Mouse (Mus musculus) CD4-positive, CD25-positive, alpha-beta regulatory T cell, adult 2 months (primary cell): ENCODE data around the gene Xpo5.

Experiments used
- DNase-seq: peaks from one replicate; pipeline ENCODE4 v3.0.0-alpha.2; 2012; ENCODE audit warnings: low read depth, low spot score

The Xpo5 gene

DNA sequence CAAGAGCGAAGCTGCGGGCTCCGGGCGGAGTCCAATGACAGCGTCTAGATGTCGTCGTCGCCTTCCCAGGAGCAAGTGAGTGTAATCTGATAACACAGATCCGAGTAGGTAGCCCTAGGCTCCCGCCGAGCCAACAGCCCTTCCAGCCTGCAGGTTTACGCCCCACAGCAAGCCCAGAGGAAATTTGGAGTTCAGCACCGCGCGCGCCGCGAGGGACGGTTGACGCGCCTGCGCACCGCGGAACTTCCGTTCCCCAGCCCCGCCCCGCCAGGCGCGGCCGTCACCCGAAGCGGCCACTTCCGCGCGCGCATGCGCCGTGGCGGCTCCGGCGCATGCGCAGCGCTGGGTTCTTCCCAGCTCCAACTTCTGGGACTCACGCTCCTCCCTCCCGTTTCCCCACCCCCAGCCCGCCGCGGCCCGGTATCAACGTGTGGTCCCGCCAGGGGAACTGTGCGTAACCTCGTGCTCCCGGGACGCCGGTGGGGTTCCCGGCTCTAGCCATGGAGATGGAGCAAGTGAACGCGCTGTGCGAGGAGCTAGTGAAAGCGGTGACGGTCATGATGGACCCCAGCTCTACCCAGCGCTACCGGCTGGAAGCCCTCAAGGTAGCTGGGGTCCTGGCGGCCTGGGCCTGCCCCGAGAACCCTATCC is at the start of gene Xpo5, which contains the start of gene Polh:
Gene Xpo5, plus strand, starts transcription at position 362 of the 651 bp plus-strand sequence.
Gene Polh, minus strand, starts transcription at position 225 of the 651 bp plus-strand sequence.
- peak; percentile 98 for DNase-seq

DNA sequence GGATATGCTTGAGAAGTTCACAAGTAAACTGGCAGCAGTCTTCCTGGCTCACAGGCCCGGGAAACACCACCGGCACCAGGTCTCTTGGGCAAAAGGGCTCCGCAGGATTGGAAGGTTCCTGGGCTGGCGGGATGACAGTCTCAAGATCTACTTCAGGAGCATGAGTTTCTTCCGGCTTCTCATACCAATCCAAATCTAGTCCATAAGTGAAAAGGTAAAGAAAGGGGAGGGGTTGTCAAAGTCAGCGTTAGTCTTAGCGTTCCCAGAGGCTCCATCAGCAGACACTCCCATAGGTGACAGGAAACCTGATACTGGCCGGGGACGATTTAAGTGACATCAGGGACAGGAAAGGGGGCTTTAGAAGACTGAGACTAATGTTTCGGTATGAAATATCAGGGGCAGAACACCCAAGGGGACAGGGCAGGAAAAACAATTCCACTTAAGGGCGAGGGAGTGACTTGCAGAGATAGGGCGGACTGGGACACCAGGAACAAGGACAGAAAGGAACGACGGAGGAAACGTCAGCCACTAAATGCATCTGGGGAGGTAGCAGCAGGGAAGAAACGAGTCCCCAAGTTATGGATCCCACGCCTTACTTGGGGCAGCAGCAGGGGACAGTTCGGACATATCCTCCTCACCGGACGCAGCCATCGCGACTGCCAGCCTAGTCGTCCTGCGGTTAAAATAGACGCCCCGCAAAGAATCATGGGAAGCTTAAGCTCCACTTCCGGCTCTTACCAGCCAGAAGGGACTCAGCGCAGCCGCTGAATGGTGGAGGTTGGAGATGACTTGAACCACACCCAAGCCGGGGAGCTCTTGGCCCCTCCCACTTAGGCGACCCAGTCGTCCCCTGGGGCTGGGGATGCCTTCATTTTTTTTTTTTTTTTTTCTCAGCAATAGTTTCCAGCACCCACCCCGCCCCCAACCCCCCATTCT is 49.5 kb upstream of the Xpo5 start, which contains the start of gene Mad2l1bp:
Gene Mad2l1bp, minus strand, starts transcription at position 707 of the 936 bp plus-strand sequence.
- DNase-seq: peak; percentile 94

DNA sequence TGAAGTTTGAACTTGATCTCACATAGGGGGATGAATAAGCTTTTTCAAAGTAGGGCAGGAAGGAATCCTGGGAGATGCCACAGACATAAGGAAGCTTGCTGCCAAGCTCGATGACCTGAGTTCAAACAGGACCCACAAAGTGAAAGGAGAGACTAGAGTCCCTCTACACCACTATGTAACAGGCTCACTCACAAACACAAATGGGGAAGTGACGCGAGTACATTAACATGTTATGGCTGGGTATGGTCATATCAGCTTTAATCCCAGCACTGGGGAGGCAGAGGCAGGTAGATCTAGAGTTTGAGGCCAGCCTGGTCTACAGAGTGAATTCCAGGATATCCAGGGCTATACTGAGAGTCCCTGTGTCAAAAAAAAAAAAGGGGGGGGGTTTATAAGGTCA is 48.2 kb upstream of the Xpo5 start:
- no peak for DNase-seq

DNA sequence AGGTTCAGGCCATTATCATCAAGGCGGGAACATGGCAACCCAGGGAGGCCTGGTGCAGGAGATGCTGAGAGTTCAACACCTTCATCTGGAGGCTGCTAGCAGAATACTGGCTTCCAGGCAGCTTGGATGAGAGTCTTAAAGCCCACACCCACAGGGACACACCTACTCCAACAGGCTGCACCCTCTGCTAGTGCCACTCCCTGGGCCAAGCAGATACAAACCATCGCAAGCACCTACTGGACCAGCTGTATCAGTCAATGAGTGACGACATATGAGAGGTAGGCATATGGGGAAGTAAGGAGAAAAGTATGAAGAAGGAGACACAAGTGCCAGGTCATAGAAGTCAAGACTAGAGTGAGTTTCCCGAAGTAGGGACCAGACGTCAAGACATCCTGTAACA is 45.9 kb upstream of the Xpo5 start:
- no peak for DNase-seq

DNA sequence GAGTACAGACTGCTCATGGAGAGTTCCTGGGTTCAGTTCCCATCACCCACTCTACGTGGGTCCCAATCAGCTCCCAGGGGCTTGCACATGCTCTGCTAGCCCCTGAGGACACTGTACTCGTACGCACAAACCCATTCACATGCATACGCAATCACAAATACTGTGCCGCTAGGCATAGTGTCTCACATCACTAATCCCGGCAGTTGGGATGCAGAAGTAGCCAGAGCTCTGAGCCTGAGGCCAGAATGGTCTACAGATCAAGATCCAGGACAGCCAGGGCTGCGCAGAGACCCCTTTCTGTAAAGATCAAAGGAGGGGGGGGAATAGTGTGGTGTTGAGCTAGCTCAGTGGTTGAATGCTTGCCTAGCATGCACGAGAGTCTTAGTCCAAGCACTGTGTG is 45.5 kb upstream of the Xpo5 start:
- no peak for DNase-seq

DNA sequence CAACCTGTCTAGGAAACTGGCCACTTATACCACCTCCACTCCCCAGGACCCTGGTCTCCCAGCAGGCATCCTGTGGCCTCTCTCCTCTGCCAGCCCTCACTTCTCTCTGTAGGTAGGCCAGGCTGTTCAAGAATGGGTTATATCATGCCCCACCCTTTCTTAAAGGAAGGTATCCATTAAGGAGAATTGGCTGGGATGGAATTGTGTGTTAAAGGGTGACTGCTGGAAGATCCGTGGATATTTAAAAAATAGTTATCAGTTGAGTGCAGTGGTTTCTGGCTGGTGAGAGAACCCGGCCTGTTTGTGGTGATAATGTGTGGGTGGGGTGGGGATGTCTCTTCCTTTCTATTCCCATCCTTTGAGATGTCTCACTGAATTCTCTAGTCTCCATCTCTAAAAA is 43.3 kb upstream of the Xpo5 start:
- no peak for DNase-seq

DNA sequence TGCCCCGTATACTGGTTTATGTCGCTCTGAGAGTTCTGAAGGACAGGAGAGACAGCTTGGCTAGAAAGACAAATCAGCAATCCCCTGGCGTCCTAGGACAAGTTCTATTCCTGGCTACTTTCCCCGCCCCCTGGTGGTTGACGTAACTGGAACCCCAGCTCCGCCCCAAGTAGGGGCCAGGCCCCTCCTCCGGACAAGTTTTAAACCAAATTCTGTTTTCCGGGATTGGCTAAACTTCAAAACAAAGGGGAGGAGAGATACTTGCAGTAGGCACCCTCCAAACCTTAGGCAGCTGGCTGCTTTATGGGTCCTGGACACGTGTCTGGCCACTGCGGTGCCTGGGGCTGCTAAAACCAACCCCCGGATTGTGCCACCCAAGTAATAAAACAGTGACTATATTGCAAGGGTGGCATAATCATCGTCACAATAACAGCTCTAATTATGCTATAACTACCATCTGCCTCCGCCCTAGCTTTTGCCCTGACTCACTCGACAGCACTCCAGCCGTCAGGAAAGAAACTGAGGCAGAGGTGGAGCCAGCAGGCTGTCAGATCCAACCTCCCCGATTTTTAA is 42.4 kb upstream of the Xpo5 start:
- peak; percentile 93 for DNase-seq

DNA sequence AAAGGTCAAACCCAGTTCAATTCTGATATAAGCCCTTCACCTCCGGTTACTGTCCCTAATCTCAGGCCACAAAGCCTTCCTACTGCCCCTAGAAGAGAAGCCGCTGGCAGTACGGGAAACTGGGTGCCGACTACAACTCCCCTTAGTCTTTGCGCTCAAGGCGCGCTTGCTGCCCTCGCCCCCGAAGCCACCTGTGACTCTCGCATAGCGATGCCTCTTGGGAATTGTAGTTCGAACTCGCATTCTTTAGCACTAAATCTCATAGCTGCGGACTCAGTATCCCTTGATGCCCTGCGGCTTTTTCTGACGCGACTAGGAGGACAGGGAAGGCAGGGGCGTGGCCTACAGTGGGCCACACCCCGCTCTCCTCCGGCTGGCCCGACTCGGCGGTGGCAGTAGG is 41.9 kb upstream of the Xpo5 start, which contains the start of gene Gtpbp2:
Gene Gtpbp2, plus strand, starts transcription at position 347 of the 400 bp plus-strand sequence.
- DNase-seq: peak; percentile 98

DNA sequence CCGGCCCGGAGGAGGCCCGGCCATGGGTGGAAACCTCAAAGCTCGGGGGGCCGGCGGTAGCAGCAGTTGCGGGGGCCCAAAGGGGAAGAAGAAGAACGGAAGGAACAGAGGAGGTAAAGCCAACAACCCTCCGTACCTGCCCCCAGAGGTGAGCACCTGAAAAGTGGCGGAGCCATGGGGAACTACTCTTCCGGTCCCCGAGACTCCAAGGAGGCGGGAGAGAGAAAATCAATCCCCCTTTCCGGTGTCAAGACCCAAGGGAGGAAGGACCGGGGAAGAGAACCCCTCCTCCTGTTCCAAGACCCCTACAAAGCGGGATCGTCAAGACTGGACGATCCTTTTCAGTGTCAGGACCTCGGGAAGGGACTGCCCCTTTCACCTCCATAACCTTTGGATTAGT is 41.4 kb upstream of the Xpo5 start:
- no peak for DNase-seq

DNA sequence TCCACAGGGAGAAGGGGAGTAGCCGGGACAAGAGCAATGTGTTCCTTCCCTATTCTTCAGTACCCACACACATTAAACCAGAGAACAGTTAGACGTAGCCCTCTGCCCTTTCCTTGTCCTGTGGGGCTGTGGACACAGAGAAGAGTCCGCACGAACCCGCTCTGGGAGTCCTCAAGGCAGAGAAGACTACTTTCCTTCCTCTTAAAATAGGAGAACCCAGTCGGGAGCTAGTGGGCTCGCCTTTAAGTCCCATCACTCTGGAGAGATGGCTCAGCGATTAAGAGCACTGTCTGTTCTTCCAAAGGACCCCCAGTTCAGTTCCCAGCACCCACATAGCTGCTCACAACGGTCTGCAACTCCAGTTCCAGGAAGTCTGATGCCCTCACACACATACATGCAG is 40.9 kb upstream of the Xpo5 start:
- no peak for DNase-seq

DNA sequence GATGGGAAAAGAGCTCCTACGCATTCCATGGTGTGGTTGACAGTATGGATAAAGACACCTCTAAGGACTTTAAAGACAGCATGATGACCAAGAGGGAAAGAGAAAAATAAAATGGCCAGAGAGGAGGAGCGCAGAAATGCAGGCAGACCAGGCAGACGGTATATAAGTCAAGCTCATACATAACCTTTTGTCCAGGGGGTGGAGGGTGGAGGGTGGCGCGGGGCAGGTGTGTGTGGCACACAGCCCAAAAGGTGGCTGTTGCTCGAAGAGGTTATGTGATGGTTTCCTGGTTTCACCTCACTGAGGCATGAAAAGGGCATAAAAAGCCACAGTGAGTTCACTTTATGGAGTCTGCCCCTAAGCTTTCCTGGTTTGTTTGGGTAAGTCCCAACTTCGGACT is 40.0 kb upstream of the Xpo5 start:
- no peak for DNase-seq

DNA sequence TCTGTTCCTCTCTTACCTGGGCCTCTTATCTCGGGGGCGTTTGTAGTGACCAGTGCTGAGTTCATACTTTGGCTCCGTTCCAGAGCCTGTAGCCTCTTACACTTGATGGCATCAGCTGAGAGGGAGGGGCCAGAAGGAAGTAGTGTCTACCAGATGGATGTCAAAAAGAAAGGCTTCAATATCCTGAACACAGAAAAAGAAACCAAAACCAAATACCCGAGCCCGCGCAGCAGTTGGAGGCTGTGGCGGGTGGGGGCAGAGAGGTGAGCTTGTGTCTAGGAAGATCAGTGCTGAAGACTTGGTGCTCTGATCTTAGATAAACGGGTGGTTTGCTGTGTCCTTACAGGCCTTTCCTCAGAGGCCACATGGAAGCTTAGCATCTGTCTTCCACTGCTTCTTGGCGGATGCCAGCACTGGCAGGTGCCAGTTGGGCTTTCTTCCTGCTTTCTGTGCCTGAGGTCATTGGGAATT is 39.6 kb upstream of the Xpo5 start:
- peak; percentile 86 for DNase-seq

DNA sequence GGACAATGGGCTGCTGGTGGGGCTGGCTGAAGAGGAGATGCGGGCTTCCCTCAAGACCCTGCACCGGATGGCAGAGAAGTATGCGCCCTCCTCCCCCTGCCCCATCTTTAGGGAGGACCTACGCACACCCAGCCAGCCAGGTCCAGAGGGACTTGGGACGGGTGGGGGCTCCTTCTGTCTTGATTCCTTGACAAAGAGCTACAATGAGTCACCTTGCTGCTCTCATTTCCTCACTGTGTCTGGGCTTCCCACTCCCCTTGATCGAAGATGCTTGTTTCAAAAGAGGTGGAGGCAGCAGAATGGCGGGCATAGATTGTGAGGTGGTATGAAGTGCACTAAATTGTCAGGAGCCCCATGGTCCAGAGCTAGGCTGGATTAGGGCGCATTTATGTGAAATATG is 38.3 kb upstream of the Xpo5 start:
- no peak for DNase-seq

DNA sequence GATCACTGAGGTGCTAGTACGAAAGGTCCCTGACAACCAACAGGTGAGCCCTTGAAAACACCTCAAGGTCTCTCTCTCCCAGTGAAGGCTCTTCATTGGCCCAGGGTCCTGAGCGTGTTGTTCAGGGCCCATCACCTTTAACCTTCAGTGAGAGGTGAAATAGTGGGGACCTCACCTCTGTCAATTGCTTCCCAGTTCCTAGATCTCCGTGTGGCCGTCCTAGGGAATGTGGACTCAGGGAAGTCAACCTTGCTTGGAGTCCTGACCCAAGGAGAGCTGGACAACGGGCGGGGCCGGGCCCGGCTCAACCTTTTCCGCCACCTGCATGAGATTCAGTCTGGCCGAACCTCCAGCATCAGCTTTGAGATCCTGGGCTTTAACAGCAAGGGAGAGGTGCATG is 37.8 kb upstream of the Xpo5 start:
- DNase-seq: no peak

DNA sequence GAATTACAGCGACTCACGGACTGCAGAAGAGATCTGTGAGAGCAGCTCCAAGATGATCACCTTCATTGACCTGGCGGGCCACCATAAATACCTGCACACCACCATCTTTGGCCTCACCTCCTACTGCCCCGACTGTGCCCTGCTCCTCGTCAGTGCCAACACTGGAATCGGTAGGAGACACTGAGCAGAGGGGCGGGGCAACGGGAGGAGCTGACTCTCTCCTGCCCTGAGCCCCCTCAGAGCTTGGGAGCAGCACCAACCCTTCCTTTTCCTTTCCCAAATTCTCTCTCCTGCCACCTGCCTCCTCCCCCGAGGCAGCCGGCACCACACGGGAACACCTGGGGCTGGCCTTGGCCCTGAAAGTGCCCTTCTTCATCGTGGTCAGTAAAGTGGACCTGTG is 37.1 kb upstream of the Xpo5 start:
- DNase-seq: no peak

DNA sequence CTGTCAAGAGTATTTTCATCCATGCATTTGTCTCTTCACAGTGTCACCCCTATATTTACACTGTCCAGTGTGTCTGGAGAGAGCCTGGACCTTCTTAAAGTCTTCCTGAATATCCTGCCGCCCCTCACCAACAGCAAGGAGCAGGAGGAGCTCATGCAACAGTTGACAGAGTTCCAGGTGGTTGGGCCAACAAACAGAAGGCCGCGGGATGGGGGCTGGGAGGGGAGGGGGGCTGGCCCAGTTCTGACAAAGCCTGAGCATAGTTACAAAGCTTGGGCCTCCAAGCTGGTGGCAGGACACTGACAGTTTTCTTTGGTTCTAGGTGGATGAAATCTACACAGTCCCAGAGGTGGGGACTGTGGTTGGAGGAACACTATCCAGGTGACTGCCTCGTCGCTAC is 36.3 kb upstream of the Xpo5 start:
- DNase-seq: no peak

DNA sequence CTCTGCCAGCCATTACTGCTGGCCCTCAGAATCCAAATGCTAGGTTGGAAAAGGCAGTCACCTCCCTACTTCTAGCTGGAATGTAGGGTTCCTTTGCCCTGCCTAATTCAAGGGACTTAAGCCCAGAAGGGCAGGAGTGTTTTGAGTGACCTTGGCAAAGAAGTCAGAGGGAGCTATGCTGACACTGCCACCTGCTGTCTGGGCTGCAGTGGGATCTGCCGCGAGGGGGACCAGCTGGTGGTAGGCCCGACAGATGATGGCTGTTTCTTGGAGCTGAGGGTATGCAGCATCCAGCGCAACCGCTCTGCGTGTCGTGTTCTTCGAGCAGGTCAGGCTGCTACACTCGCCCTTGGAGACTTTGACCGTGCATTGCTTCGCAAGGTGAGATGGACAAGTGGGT is 35.6 kb upstream of the Xpo5 start:
- DNase-seq: no peak

DNA sequence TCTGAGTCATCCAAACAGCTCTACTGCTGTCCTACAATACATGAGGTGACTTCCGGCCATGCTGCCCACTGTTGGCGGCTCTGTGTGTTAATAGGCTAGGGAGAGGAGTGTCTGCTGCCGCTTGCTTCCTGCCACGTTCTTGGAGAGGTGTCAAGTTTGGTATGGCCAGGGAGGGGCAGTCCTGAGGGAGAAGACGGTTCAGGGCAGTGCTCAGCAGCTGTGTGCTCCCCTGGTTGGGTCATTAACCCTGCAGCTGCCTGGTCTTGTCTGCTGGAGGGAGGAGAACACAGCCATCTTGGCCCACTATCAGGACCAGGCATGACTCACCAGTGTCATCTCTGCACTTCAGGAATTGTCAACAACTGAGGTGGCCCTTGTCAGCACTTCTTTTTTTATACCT is 34.3 kb upstream of the Xpo5 start:
- DNase-seq: no peak

DNA sequence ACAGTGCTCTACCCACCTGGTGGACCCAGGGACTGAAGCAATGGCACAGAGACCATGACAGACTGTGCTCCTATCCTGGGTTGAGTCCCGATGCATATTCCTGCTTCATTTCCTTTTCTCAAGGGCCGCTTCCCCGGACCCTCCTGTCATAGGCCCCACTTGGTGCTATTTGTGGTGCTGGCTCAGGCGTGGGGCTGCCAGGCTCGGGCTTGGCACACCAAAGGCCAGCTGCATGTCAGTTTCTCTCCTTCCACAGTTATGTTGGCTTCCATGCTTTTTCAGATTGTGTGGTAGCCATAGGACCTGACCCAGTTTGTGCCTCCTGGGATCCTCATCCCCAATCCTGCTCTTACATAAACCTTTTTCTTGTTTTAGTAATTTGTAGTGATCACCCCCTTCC is 33.8 kb upstream of the Xpo5 start:
- DNase-seq: no peak

DNA sequence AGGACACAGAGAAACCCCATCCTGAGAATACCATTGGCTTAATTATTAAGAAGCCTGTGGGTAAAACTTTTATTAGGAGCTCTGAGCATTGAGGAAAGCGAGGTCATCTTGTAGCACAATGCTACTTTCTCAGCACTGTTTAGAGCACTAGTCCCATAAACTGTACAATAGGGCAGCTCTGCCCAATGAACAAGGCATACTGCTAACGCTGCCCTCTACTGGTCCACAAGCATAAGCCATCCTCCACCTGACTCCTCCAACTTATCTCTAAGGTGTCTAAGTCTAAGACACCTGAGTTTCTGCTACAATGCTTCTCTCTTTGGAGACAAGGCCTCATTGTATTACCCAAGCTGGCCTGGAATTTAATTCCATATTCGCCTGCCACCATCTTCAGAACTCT is 32.0 kb upstream of the Xpo5 start:
- DNase-seq: peak; percentile 81

DNA sequence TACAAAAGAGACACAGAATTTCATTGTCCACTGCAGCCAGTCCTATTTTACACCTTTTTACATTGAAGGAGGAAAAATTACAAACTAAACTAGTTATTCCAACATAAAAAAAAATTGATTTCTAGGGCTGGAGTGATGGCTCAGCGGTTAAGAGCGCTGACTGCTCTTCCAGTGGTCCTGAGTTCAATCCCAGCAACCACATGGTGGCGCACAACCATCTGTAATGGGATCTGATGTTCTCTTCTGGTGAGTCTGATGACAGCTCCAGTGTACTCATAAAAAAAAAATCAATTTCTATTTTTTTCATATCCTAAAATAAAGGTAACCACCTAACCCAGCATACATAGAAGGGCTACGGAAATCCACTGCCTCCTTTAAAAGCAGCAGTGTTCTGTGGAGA is 20.3 kb upstream of the Xpo5 start:
- no peak for DNase-seq

DNA sequence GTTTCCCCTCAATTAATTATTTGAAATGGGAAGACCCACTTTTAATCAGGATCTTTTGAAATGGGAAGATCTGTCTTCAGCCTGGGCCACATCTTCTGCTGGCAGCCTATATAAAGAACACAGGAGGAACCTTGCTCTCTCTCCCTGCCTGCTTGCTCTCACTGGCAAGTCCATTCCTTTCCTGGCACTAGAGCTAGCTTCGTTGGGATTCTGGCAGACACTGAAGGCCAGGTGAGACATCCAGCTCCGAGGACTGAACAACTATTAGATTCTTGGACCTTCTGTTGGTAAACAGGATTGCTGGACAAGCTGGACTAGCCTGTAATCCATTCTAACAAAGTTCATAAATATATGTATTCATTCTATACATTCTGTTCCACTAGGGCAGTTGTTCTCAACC is 13.8 kb upstream of the Xpo5 start:
- DNase-seq: no peak
